Mouse (Mus musculus) brain, embryonic 14.5 days (tissue): ENCODE data around the gene Bend4.

Source experiments
- CTCF ChIP-seq: fragments of 200-500 bp; IDR thresholded peaks from 2 replicates; pipeline ENCODE4 v1.5.1; 2012; ENCODE audit warnings: inconsistent platforms, mild to moderate bottlenecking, moderate library complexity, borderline replicate concordance; ENCODE audit not compliant: insufficient read depth, insufficient read length; ENCODE audit errors: extremely low read depth
- POLR2A ChIP-seq: fragments of 200-500 bp; IDR thresholded peaks from 2 replicates; pipeline ENCODE4 v1.6.1; 2012; ENCODE audit warnings: mild to moderate bottlenecking, inconsistent platforms, borderline replicate concordance; ENCODE audit not compliant: poor library complexity, insufficient read depth, insufficient read length, severe bottlenecking; ENCODE audit errors: extremely low read depth

DNA sequence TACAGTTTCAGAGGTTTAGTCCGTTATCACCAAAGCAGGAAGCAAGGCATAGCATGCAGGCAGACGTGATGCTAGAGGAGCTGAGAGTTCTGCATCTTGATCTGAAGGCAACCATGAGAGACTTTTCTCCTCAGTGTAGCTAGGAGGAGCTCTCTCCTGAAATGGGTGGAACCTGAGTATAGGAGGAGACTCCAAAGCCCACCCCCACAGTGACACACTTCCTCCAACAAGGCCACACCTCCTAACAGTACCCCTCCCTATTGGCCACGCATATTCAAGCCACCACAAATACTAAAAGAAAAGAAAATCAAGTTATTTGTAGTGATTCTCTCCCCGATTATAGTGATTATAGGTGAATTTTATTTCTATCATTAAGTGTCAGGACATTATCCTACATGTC is 28.7 kb upstream of the Bend4 start:
- TF ChIP-seq POLR2A (no peak), CTCF (no peak)
